Mouse (Mus musculus) neural tube, embryonic 13.5 days (tissue): ENCODE results near the gene Naa38. TPM values are rescaled to one million over a fixed set of nuclear protein-coding genes. Genes with fewer than 3 reads are reported as not detected.
A peak's percentile ranks its signal among the peaks of the same experiment; 100 is the strongest.

ENCODE experiments used
- ATAC-seq: fragments of 200-750 bp; cut with Nextera tagmentation; 2 replicates; pipeline ENCODE4 v1.8.0; 2017; ENCODE audit warnings: low read depth, mild to moderate bottlenecking, moderate TSS enrichment, moderate library complexity
- H3K27ac ChIP-seq: fragments of 300-500 bp; sonication (generic); replicated peaks from 2 replicates; pipeline ENCODE4 v1.5.1; 2015; ENCODE audit warnings: moderate library complexity, mild to moderate bottlenecking, inconsistent platforms
- H3K27me3 ChIP-seq: fragments of 300-500 bp; sonication (generic); 2 replicates; pipeline ENCODE4 v1.6.1; 2015; ENCODE audit warnings: mild to moderate bottlenecking, inconsistent platforms
- H3K36me3 ChIP-seq: fragments of 300-500 bp; sonication (generic); 2 replicates; pipeline ENCODE4 v1.6.1; 2015; ENCODE audit warnings: mild to moderate bottlenecking, inconsistent platforms
- H3K4me1 ChIP-seq: fragments of 300-500 bp; sonication (generic); replicated peaks from 2 replicates; pipeline ENCODE4 v1.6.1; 2015; ENCODE audit warnings: inconsistent platforms
- H3K4me2 ChIP-seq: fragments of 300-500 bp; sonication (generic); 2 replicates; pipeline ENCODE4 v1.6.1; 2015; ENCODE audit warnings: inconsistent platforms, mild to moderate bottlenecking, moderate library complexity
- H3K4me3 ChIP-seq: fragments of 300-500 bp; sonication (generic); 2 replicates; pipeline ENCODE4 v1.5.1; 2015; ENCODE audit warnings: mild to moderate bottlenecking, inconsistent platforms
- H3K9ac ChIP-seq: fragments of 300-500 bp; sonication (generic); 2 replicates; pipeline ENCODE4 v1.6.1; 2015; ENCODE audit warnings: moderate library complexity, mild to moderate bottlenecking, inconsistent platforms
- H3K9me3 ChIP-seq: fragments of 300-500 bp; sonication (generic); 2 replicates; pipeline ENCODE4 v1.6.1; 2016; ENCODE audit warnings: inconsistent platforms
- WGBS: fragments of 180-500 bp; shearing (Covaris S2); methylation state at CpG from one replicate; pipeline ENCODE4 v1.1.7; 2015; 5-methylcytosine and 5-hydroxymethylcytosine counted together
- polyA plus RNA-seq: library from polyadenylated mRNA; unstranded; fragments of >200 nt; fragmentation: Nextera tagmentation; extraction: Ambion mirVana; gene quantifications from 2 replicates; pipeline ENCODE4 v1.2.1, GENCODE M21; 2015

Naa38 gene
- polyA plus RNA-seq, 1 experiment from 2014 or later: 117 TPM

GRCm38 (mm10) chr11:69367616-69368355, 27.5 kb upstream of the Naa38 start:
- Histone ChIP-seq H3K4me1 (peaks cover 72% of the 10 kb centered on the region), H3K4me3 (peak overlapping the region; percentile 93), H3K9ac (peak overlapping the region; percentile 100), H3K4me2 (peak overlapping the region; percentile 97), H3K9me3 (no peaks in the 10 kb centered on the region), H3K36me3 (peaks cover 21% of the 10 kb centered on the region), H3K27ac (peak overlapping the region; percentile 100), H3K27me3 (no peaks in the 10 kb centered on the region)
- no peak for ATAC-seq
- 2% methylated on average over 22 of the region's 22 CpGs for WGBS

DNA sequence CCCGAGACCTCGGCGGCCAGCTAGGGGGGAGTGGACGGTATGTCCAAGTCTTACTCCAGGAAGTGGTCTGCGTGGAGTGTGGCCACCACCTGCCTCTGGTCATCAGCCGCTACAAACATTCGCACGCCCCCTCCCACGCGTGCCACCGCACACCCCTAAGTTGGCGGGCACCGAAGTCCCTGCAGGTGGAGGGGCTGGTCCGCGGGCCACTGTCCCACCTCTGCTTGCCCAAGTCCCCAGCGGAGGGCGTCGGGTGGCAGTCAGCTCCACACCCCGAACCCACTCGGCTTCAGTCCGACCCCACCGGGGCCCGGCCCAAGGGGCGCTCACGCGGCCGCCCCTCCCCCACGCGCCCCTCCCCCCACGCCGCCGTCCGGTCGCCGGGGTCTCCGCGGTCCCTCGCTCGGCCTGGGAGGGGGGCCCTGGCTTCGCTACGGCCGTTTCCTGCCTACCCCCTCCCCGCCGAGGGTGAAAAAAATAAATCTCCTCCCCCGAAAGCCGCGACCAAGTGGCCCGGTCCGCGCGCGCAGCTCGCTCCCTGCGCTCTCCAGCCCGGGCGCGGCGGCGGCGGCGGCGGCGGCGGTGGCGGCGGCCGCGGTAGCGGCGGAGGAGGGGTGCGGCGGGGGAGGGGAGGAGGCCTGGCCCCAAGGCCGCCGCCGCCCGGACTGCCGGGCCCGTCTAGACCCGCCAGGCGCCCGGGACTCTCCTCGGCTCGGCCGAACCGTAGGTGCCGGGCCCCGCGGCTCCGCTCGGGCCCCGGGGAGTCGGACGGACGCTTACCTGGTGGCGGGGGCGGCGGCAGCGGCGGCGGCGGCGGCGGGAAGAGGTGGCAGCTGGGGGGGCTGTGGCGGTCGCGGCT, 26.7 kb upstream of the Naa38 start:
- peak overlapping the region; percentile 100 for H3K9ac ChIP-seq
- H3K27me3 ChIP-seq: no peaks in the 10 kb centered on the region
- ATAC-seq: no peak; the same call in 1 of the 2 replicates
- no peaks in the 10 kb centered on the region for H3K9me3 ChIP-seq
- H3K4me3 ChIP-seq: peak overlapping the region; percentile 93
- peaks cover 19% of the 10 kb centered on the region for H3K36me3 ChIP-seq
- peaks cover 70% of the 10 kb centered on the region for H3K4me1 ChIP-seq
- H3K27ac ChIP-seq: peak overlapping the region; percentile 100
- peak overlapping the region; percentile 97 for H3K4me2 ChIP-seq
- under 1% methylated on average over 66 of the region's 106 CpGs for WGBS

- Histone ChIP-seq H3K36me3 (0 out of 2 replicates have a peak, but pooled peaks cover 17% of the 10 kb centered on the region), H3K27me3 (no peaks in the 10 kb centered on the region), H3K9me3 (no peaks in the 10 kb centered on the region), H3K4me3 (peak within 1 kb of the TSS; percentile 93), H3K4me2 (peak within 1 kb of the TSS; percentile 97), H3K27ac (peak within 1 kb of the TSS; percentile 100), H3K9ac (peak within 1 kb of the TSS; percentile 100), H3K4me1 (peaks cover 62% of the 10 kb centered on the region)
- under 1% methylated on average over 23 of the region's 34 CpGs for WGBS
- no peak for ATAC-seq
Measured at GRCm38 (mm10) chr11:69369215-69369989, 25.9 kb upstream of the Naa38 start, which contains the start of gene Chd3. Gene Chd3, minus strand, starts transcription at chr11:69369406.

GRCm38 (mm10) chr11:69369990-69370816, 25.1 kb upstream of the Naa38 start:
- Histone ChIP-seq H3K4me3 (peak overlapping the region; percentile 93), H3K4me2 (peak overlapping the region; percentile 97), H3K27me3 (no peaks in the 10 kb centered on the region), H3K4me1 (peaks cover 54% of the 10 kb centered on the region), H3K36me3 (0 out of 2 replicates have a peak, but pooled peaks cover 16% of the 10 kb centered on the region), H3K9me3 (no peaks in the 10 kb centered on the region), H3K9ac (peak overlapping the region; percentile 100), H3K27ac (peak overlapping the region; percentile 100)
- ATAC-seq: no peak
- 13% methylated on average over 2 of the region's 2 CpGs for WGBS

DNA sequence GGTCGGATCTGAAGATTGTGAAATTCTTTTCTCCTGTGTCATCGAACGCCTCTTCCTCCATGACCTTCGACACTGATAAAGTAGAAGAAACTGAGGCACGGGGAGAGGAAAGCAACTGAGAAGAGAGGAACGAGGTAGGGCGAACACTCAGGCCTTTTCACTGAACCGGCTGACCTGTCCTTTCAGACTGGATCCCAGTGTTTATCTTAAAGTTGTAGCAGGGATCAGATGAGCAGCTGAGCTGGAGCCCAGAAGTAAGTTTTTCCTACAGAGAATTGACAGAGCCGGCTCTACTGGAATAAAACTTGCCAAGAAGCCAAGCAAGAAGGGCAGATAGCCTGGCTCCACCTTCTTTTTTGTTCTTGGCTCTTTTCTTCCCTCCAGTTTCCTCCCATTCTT, 24.5 kb upstream of the Naa38 start:
- no peaks in the 10 kb centered on the region for H3K9me3 ChIP-seq
- H3K4me3 ChIP-seq: peak overlapping the region; percentile 14
- 6% methylated on average over 9 of the region's 9 CpGs for WGBS
- peaks cover 48% of the 10 kb centered on the region for H3K4me1 ChIP-seq
- H3K27me3 ChIP-seq: no peaks in the 10 kb centered on the region
- peak overlapping the region; percentile 46 for H3K4me2 ChIP-seq
- peak overlapping the region; percentile 81 for H3K27ac ChIP-seq
- H3K36me3 ChIP-seq: 0 out of 2 replicates have a peak, but pooled peaks cover 20% of the 10 kb centered on the region
- peak overlapping the region; percentile 53 for H3K9ac ChIP-seq
- no peak for ATAC-seq

DNA sequence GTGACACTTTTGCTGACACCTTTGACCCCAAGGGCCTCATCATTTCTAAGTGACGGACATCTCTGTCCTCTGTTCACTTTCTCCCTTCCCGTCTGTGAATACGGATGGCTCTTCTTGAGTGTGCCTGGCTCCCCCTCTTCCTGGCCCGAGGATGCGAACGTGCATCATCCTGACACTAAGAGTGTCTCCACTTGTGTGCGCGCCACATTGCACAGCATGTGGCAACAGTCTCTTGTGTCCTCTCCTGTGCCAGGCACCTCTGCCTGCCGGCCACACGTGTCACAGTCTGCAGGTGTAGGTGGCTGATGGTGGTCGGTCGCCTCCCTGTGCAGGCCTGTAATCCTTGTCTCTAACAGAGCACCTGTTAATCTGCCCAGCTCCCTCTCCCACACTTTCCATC, 23.7 kb upstream of the Naa38 start:
- no peak for ATAC-seq
- H3K9me3 ChIP-seq: no peaks in the 10 kb centered on the region
- peak overlapping the region; percentile 46 for H3K4me2 ChIP-seq
- H3K9ac ChIP-seq: peak overlapping the region; percentile 53
- H3K4me1 ChIP-seq: peaks cover 43% of the 10 kb centered on the region
- 15% methylated on average over 12 of the region's 12 CpGs for WGBS
- peak overlapping the region; percentile 81 for H3K27ac ChIP-seq
- 0 out of 2 replicates have a peak, but pooled peaks cover 20% of the 10 kb centered on the region for H3K36me3 ChIP-seq
- H3K27me3 ChIP-seq: no peaks in the 10 kb centered on the region
- peak overlapping the region; percentile 2; the same call in 1 of the 2 replicates for H3K4me3 ChIP-seq

DNA sequence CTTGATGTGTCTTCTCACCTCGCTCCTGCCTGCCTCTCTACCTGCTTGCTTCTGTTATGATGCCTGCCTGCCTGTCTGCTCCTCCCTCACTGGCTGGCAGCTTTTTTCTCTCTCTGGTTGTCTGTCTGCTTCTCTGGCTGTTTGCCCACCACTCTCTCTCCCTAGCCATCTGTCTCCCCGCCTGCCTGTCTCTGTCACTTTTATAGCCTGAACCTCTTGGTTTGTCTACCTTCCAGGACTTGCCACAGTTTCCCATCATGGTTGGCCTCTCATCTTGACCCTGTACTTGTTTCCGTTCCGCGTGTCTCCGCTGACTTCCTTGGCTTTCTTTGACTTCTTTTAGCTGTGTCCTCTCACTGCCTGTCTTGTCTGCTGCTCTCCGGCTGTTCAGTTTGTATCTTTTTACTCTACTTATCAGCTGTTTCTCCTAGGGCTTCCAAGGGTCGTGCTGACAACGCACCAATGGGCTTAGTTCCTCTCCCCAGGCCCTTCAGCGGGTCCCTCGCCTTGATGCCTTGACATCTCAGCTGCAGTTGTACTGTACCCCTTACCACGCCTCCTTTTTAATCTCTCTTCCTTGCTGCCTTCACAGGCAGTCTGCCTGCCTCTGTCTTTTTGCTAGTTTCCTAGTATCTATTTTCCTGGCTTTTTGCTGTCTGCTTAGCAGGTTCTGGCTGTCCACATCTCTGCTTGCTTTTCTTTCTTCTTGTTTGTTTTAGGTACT, 23.1 kb upstream of the Naa38 start:
- WGBS: 27% methylated on average over 12 of the region's 12 CpGs
- Histone ChIP-seq H3K4me2 (peak overlapping the region; percentile 46), H3K9me3 (no peaks in the 10 kb centered on the region), H3K36me3 (0 out of 2 replicates have a peak, but pooled peaks cover 20% of the 10 kb centered on the region), H3K4me1 (peaks cover 38% of the 10 kb centered on the region), H3K4me3 (no peak overlapping the region), H3K9ac (peak overlapping the region; percentile 18), H3K27ac (peak overlapping the region; percentile 81), H3K27me3 (no peaks in the 10 kb centered on the region)
- ATAC-seq: 0 out of 2 replicates have a peak, but pooled peaks have one; percentile 9

DNA sequence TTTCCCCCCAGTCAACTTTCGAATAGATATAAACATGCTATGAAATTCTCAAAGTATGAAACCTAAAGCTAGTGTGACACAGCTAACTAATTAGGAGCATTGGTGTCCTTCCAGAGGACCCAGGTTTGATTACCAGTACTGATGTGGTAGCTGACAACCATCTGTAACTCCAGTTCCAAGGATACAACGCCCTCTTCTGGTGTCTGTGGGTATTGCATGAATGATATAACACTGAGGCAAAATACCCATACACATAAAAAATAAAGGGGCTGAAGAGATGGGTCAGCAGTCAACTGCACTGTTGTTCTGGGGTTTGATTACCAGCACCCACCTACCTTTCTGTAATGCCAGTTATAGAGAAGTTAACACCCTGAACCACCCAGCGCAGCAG, 22.5 kb upstream of the Naa38 start:
- Histone ChIP-seq H3K4me1 (peaks cover 33% of the 10 kb centered on the region), H3K9me3 (no peaks in the 10 kb centered on the region), H3K4me2 (no peak overlapping the region), H3K9ac (peak overlapping the region; percentile 18; the same call in 1 of the 2 replicates), H3K27ac (peak overlapping the region; percentile 81; the same call in 1 of the 2 replicates), H3K36me3 (0 out of 2 replicates have a peak, but pooled peaks cover 20% of the 10 kb centered on the region), H3K27me3 (no peaks in the 10 kb centered on the region), H3K4me3 (no peak overlapping the region)
- ATAC-seq: no peak
- WGBS: 65% methylated on average over 3 of the region's 3 CpGs

GRCm38 (mm10) chr11:69373223-69373965, 21.9 kb upstream of the Naa38 start:
- Histone ChIP-seq H3K4me1 (peaks cover 28% of the 10 kb centered on the region), H3K4me3 (no peak overlapping the region), H3K9me3 (no peaks in the 10 kb centered on the region), H3K27ac (no peak overlapping the region), H3K9ac (no peak overlapping the region), H3K27me3 (no peaks in the 10 kb centered on the region), H3K36me3 (0 out of 2 replicates have a peak, but pooled peaks cover 20% of the 10 kb centered on the region), H3K4me2 (no peak overlapping the region)
- 92% methylated on average over 16 of the region's 16 CpGs for WGBS
- no peak for ATAC-seq

DNA sequence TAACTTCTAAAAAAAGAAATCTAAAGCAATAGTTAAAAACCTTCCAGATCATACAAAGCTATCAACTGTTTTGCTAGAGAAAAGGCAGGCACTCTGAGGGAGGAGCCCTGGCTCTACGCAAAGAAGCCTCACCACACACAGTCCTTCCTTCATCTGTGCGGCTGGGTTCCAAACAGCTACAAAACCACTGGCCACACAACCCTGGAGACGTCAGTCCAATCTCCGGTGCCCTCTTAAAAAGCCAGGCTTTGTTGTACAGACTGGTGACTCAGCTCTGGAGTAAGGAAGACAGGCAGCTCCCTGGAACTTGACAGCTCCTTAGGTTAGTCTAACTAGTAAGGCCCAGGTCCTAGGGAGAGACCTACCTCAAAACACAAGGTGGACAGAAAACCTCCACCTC, 19.6 kb upstream of the Naa38 start:
- Histone ChIP-seq H3K27ac (no peak overlapping the region), H3K4me2 (no peak overlapping the region), H3K4me1 (peaks cover 21% of the 10 kb centered on the region), H3K4me3 (no peak overlapping the region), H3K27me3 (no peaks in the 10 kb centered on the region), H3K36me3 (0 out of 2 replicates have a peak, but pooled peaks cover 20% of the 10 kb centered on the region), H3K9me3 (no peaks in the 10 kb centered on the region), H3K9ac (no peak overlapping the region)
- no peak for ATAC-seq
- WGBS: 83% methylated on average over 4 of the region's 4 CpGs
